Mouse (Mus musculus): Measurements from ENCODE around the gene Smc1a.

- TF ChIP-seq CTCF (conservative IDR thresholded peaks at IDR 0.05; ENCODE audit: insufficient read depth, insufficient read length, low read depth, low read length) (no peak), POLR2A (IDR thresholded peaks at IDR 0.05; ENCODE audit: low read depth, low read length) (no peak)
These were observed 81.3 kb downstream of the Smc1a start for GRCm38 (mm10) chrX:152097572-152097971.
